Mouse (Mus musculus) midbrain, embryonic 10.5 days (tissue): ENCODE results near the gene Aif1l. TPM values are rescaled to one million over a fixed set of nuclear protein-coding genes. Genes with fewer than 3 reads are reported as not detected.

Experiments used
- DNase-seq: peaks from one replicate; pipeline ENCODE4 v3.0.0-alpha.2; 2017; ENCODE audit warnings: low spot score
- H3K27ac ChIP-seq: fragments of 300-500 bp; sonication (generic); replicated peaks from 2 replicates; pipeline ENCODE4 v1.5.1; 2016; ENCODE audit warnings: mild to moderate bottlenecking
- H3K27me3 ChIP-seq: fragments of 300-500 bp; sonication (generic); 2 replicates; pipeline ENCODE4 v1.6.1; 2016; ENCODE audit warnings: low read depth, mild to moderate bottlenecking; ENCODE audit not compliant: poor library complexity, severe bottlenecking
- H3K36me3 ChIP-seq: fragments of 300-500 bp; sonication (generic); 2 replicates; pipeline ENCODE4 v1.6.1; 2016; ENCODE audit warnings: mild to moderate bottlenecking, moderate library complexity
- H3K4me1 ChIP-seq: fragments of 300-500 bp; sonication (generic); 2 replicates; pipeline ENCODE4 v1.6.1; 2016
- H3K4me3 ChIP-seq: fragments of 300-500 bp; sonication (generic); 2 replicates; pipeline ENCODE4 v1.5.1; 2016; ENCODE audit warnings: mild to moderate bottlenecking, moderate library complexity
- H3K9me3 ChIP-seq: fragments of 300-500 bp; sonication (generic); replicated peaks from 2 replicates; pipeline ENCODE4 v1.6.1; 2016; ENCODE audit warnings: mild to moderate bottlenecking
- WGBS: fragments of 180-500 bp; shearing (Covaris S2); methylation state at CpG from one replicate; pipeline ENCODE4 v1.1.7; 2016; 5-methylcytosine and 5-hydroxymethylcytosine counted together
- polyA plus RNA-seq: library from polyadenylated mRNA; unstranded; fragments of >200 nt; fragmentation: Nextera tagmentation; extraction: Ambion mirVana; gene quantifications from 2 replicates; pipeline ENCODE4 v1.2.1, GENCODE M21; 2016

Gene Aif1l
- polyA plus RNA-seq, 1 experiment from 2014 or later: 76.2 TPM

DNA sequence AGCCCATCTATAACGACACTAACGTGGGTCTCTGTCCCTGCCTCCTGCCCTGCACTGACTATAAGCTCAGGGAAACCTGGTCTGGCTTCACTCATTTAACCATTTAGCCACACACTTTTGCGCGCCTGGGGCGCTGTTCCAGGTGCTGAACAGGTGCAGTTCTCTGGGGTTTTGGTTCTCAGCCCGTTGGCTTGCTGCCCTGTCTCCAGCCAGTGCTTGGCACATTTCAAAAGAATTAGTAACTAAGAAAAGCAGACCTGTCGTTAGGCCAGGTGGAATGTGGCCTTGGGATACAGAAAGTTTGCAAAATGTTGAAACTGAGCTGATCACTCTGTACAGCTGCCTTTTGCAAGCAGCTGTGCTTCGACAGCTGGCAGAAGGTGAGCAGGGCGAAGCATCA is 25.1 kb upstream of the Aif1l start:
- Histone ChIP-seq H3K27ac (no peak overlapping the region), H3K4me3 (no peak overlapping the region), H3K36me3 (no peaks in the 10 kb centered on the region), H3K27me3 (no peaks in the 10 kb centered on the region; the same call in 1 of the 2 replicates), H3K4me1 (no peaks in the 10 kb centered on the region; the same call in 1 of the 2 replicates), H3K9me3 (no peaks in the 10 kb centered on the region)
- no peak for DNase-seq
- 32% methylated on average over 9 of the region's 9 CpGs for WGBS

DNA sequence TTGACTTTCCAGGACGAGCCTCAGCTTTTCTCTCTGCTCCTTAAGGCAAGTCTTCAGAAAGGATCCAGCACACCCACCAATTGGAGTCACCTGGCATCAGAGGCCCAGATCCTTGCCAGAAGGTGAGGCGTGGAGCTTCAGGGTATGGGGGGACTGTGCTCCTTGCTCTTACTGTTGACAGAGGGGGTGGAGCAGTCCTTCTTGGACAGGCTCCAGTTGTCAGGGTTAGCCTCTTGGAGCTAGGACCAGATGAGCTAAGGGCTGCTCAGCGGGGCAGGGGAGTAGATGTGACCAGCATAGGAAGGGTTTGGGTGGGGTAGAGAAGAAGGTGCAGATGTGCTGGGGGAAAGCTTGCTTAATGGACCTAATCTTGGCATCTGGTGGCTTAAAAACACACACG is 24.0 kb upstream of the Aif1l start:
- Histone ChIP-seq H3K36me3 (no peaks in the 10 kb centered on the region), H3K4me3 (no peak overlapping the region)

DNA sequence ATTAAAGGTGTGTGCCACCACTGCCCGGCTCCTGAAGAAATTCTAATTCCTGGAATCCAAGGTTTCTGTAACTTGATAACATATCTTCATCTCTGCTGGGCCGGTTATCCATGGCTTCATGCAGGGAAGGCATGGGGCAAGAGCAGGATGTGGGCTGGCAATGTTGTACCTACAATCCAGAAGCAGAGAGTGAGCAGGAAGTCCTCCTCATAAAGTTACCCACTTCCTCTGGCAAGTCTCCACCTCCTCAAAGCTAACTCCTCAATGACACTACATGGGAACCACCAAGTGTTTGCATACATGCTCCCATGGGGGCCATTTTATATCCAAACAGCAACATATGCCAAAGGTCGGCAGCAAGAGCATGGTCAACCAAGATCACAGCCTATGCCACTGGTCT is 20.3 kb upstream of the Aif1l start:
- no peak for DNase-seq
- no peaks in the 10 kb centered on the region for H3K36me3 ChIP-seq
- H3K27me3 ChIP-seq: 0 out of 2 replicates have a peak, but pooled peaks cover 6% of the 10 kb centered on the region
- H3K9me3 ChIP-seq: no peaks in the 10 kb centered on the region
- no peak overlapping the region for H3K27ac ChIP-seq
- H3K4me3 ChIP-seq: no peak overlapping the region
- WGBS: 82% methylated on average over 3 of the region's 3 CpGs
- H3K4me1 ChIP-seq: peaks cover 7% of the 10 kb centered on the region; the same call in 1 of the 2 replicates

More for the DNA sequence above, 24.0 kb upstream of the Aif1l start:
- H3K27me3 ChIP-seq: no peaks in the 10 kb centered on the region; the same call in 1 of the 2 replicates
- 71% methylated on average over 4 of the region's 4 CpGs for WGBS
- DNase-seq: no peak
- peaks cover 5% of the 10 kb centered on the region; the same call in 1 of the 2 replicates for H3K4me1 ChIP-seq
- H3K9me3 ChIP-seq: no peaks in the 10 kb centered on the region
- H3K27ac ChIP-seq: no peak overlapping the region

DNA sequence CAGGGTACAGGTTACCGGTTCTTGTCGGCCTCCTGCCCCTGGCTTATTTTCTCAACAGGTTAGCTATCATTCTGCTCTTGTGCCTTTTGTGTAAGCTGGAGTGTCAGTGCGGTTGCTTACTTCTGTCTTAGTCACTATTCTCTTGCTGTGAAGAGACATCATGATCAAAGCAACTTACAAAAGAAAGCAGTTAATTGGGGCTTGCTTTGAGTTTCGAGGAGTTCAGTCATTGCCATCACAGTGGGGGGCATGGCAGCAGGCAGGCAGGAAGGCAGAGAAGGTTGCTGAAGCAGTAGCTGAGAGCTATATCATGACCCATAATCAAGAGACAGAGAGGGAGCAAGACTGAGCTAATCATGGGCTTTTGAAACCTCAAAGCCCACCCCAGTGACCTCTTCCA is 15.4 kb upstream of the Aif1l start:
- Histone ChIP-seq H3K36me3 (no peaks in the 10 kb centered on the region), H3K27me3 (peaks cover 9% of the 10 kb centered on the region; the same call in 1 of the 2 replicates), H3K4me3 (no peak overlapping the region), H3K27ac (no peak overlapping the region), H3K9me3 (no peaks in the 10 kb centered on the region), H3K4me1 (peaks cover 15% of the 10 kb centered on the region; the same call in 1 of the 2 replicates)
- 50% methylated on average over 4 of the region's 4 CpGs for WGBS
- no peak for DNase-seq

DNA sequence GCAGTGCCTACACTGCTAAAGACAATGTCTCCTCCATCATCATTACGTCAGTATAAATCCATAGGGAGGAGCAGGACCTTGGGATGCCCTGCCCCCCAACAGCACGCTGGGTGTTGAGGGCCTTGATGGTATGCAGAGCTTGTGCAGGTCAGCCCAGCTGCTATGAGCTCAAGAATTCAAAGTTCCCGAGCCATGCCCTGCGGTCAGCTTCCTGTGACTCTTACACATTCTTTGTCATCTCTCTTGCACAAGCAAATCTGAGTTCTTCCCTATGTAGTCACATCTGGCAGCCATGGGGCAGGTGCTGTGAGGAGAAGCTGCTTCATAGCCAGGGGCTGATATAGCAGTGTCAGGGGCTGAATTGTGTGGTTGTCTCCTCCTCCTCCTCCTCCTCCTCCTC is 14.9 kb upstream of the Aif1l start:
- Histone ChIP-seq H3K4me3 (no peak overlapping the region), H3K27ac (no peak overlapping the region), H3K4me1 (peaks cover 15% of the 10 kb centered on the region; the same call in 1 of the 2 replicates), H3K36me3 (no peaks in the 10 kb centered on the region), H3K27me3 (peaks cover 10% of the 10 kb centered on the region; the same call in 1 of the 2 replicates), H3K9me3 (no peaks in the 10 kb centered on the region)
- DNase-seq: no peak
- WGBS: 65% methylated on average over 4 of the region's 4 CpGs

DNA sequence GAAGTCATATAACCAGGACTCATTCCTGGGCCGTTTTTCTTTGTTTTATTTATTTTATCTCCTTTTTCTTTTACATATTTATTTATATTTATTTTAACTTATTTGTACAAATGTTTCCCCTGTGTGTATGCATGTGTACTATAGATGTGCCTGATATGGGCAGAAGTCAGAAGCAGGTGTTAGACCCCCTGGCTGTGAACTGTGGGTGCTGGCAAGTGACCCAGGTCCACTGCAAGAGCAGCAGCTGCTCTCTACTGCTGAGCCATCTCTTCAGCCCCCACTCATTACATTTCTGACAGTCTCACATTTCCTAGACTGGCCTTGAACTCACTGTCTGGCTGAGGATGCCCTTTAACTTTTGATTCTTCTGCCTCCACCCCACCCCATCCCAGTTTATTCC is 11.6 kb upstream of the Aif1l start:
- Histone ChIP-seq H3K4me1 (peaks cover 9% of the 10 kb centered on the region; the same call in 1 of the 2 replicates), H3K4me3 (no peak overlapping the region), H3K36me3 (no peaks in the 10 kb centered on the region), H3K27ac (no peak overlapping the region), H3K27me3 (peaks cover 4% of the 10 kb centered on the region; the same call in 1 of the 2 replicates), H3K9me3 (no peaks in the 10 kb centered on the region)
- no peak for DNase-seq
- WGBS: 88% methylated on average over 1 of the region's 1 CpGs

DNA sequence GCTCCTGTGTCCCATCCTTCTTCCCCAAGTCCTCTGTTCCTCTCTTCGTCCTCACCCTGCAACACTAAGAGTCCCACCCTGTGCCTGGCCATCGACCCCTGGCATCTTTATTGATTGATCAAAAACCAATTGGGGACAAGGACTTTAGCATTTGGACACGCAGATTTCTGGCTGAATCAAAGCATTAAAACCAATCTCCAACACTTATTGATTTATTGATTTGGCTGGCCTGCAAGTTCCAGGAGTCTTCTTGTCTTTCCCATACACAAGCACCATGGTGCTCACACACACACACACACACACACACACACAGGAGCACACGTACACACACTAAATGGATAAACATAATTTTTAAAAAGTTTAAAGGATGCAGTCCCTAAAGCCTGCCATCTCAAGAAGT is 6.9 kb upstream of the Aif1l start:
- Histone ChIP-seq H3K27me3 (peaks cover 4% of the 10 kb centered on the region; the same call in 1 of the 2 replicates), H3K4me3 (no peak overlapping the region), H3K36me3 (no peaks in the 10 kb centered on the region), H3K4me1 (0 out of 2 replicates have a peak, but pooled peaks cover 3% of the 10 kb centered on the region), H3K9me3 (no peaks in the 10 kb centered on the region), H3K27ac (no peak overlapping the region)
- 84% methylated on average over 4 of the region's 4 CpGs for WGBS
- no peak for DNase-seq

DNA sequence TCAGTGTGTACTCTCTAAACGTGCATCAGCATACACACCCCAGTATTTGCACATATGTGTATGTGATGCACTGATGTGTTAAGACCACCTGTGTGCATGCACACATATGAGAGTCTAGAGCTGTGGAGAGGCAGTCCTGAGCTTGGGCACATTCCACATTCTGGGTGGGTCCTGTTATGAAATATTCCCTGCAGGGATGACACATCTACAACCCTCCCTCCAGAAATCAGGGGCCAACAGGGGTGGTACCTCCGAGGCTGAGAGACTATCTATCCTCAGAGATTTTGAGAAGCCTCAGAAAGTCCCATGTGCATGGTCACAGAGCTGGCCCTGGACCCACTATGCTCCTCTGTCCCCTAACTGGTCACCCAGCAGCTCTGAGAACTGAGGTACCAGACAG is 4.4 kb upstream of the Aif1l start:
- H3K27me3 ChIP-seq: peaks cover 11% of the 10 kb centered on the region
- H3K4me3 ChIP-seq: no peak overlapping the region
- DNase-seq: no peak
- 79% methylated on average over 2 of the region's 2 CpGs for WGBS
- H3K27ac ChIP-seq: no peak overlapping the region
- H3K4me1 ChIP-seq: peaks cover 14% of the 10 kb centered on the region
- H3K36me3 ChIP-seq: no peaks in the 10 kb centered on the region
- H3K9me3 ChIP-seq: no peaks in the 10 kb centered on the region

DNA sequence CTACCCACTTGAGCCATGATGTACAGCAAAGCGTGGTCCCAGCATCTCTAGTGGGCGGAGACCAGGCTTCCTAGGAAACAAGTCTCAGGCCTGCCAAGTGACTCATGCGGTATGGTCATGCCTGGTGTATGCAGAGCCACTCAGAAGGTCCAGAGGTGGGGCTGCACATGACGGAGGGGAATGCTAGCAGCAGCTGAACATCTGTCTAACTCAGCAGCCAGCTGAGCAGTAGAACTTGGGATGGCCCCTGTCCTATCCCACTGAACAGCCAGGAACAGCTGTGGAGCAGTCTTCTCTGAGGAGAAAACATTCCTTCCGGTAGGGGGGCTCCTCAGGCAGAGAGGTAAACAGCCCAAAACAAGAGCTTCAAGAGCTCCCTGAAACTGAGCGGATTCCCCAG is 1.5 kb upstream of the Aif1l start:
- 86% methylated on average over 6 of the region's 6 CpGs for WGBS
- DNase-seq: no peak
- no peaks in the 10 kb centered on the region for H3K9me3 ChIP-seq

DNA sequence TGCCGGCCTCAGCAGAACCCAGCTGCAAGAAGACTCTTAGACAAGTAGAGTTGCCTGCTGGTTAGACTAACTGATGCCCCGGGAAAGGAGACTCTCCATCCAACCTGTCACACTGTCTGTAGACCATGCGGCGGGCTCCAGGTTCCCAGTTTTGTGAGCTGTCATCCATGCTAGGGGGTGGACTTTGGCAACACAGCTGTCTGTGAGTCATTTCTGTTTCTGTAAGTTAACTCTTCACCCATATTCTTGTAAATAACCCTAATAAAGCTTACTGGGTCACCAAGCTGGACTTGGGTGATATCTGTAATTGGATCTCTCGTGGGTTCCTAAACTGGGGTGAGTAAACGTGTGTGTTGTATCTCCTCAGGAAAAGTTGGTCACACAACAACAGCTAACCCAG is 1.1 kb upstream of the Aif1l start:
- no peak for DNase-seq
- H3K27ac ChIP-seq: no peak overlapping the region
- H3K9me3 ChIP-seq: no peaks in the 10 kb centered on the region
- H3K4me3 ChIP-seq: no peak overlapping the region
- WGBS: 82% methylated on average over 6 of the region's 6 CpGs
- H3K27me3 ChIP-seq: peaks cover 20% of the 10 kb centered on the region
- peaks cover 41% of the 10 kb centered on the region for H3K4me1 ChIP-seq
- peaks cover 18% of the 10 kb centered on the region for H3K36me3 ChIP-seq

More for the DNA sequence above, 1.5 kb upstream of the Aif1l start:
- Histone ChIP-seq H3K4me1 (peaks cover 39% of the 10 kb centered on the region), H3K27ac (no peak overlapping the region), H3K27me3 (peaks cover 20% of the 10 kb centered on the region), H3K4me3 (no peak overlapping the region), H3K36me3 (peaks cover 13% of the 10 kb centered on the region)

DNA sequence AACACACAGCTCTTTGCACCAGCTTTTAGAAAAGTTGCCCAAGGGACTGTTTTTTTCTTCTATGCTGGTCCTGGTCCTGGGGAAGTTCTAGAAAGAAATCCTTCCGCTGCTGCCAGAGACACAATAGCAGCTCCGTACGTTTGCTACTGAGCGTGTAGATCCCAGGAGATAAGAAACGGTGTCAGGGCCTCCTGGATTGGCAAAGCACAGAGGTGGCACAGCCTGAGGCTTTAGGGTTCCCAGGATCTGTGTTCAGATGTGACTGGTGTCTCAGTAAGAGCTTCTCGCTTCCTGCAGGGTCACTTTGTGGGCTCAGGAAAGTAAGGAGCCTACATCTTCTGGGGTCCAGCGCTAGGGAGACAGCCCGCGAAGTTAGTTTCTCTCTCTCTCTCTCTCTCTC is 1.0 kb downstream of the Aif1l start:
- 31% methylated on average over 9 of the region's 9 CpGs for WGBS
- Histone ChIP-seq H3K4me1 (peaks cover 41% of the 10 kb centered on the region), H3K36me3 (peaks cover 34% of the 10 kb centered on the region), H3K27ac (peak overlapping the region; percentile 90), H3K4me3 (peak overlapping the region; percentile 94), H3K9me3 (no peaks in the 10 kb centered on the region), H3K27me3 (peaks cover 20% of the 10 kb centered on the region)
- no peak for DNase-seq

DNA sequence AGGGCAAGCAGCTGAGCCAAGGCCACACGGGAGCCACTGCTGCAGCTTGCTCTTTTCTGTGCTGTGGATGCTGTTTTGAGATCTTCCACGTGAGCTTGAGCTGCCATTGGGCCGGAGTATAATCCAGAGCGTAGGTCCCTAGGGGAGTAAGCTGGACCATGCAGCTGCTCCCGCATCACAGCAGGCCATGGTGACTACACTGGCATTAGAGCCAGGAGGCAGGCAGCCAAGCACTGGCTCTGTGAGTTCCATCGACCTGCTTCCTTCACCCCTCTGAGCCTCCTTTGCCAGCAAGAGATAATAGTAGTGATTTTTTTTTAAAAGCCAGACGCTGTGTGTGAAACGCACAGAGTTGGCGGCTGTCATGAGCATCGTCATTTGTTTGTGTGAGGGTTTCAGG is 2.3 kb downstream of the Aif1l start:
- no peak for DNase-seq
- Histone ChIP-seq H3K4me3 (no peak overlapping the region), H3K9me3 (no peaks in the 10 kb centered on the region), H3K27ac (no peak overlapping the region), H3K27me3 (peaks cover 20% of the 10 kb centered on the region), H3K4me1 (peaks cover 41% of the 10 kb centered on the region), H3K36me3 (peaks cover 39% of the 10 kb centered on the region)
- WGBS: 92% methylated on average over 10 of the region's 10 CpGs

DNA sequence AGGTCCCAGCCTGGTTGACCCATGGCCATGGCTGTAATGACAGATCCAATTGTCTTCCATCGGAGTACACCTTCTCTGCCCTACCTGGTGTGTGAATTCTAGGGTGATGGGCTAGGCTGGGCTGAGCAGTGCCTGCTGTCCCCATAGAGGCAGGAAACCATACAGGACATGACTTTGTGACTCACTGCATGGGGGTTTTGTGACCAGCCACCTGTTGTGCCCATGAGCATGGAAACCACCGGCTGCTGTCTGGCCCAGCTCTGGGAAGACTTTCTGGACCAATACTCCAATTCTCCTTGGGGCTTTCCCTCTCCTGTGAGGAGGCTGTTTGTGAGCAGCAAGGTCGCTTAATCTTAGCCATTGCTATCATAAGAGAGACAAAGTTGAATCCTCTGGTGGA is 2.8 kb downstream of the Aif1l start:
- peaks cover 44% of the 10 kb centered on the region for H3K36me3 ChIP-seq
- DNase-seq: no peak
- 94% methylated on average over 3 of the region's 3 CpGs for WGBS

DNA sequence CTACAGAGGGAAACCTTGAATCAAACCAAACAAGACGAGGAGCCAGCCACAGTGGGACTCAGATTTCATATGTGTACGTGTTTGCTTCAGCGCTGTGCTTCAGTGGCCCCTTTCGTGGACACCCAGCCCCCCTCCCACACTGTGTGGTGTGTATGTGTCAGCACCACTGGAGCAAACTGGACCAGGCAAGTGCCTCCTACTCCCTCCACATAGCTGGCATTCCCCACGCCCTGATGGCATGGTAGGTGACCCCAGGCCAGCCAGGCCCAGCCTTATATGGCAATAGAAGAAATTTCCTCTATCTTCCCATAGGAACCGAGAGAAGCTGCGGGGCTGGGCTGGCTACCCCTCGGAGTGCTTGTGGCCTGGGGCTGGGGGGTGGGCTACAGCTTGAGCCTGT is 3.7 kb downstream of the Aif1l start:
- DNase-seq: no peak

More for the DNA sequence above, 2.8 kb downstream of the Aif1l start:
- peaks cover 41% of the 10 kb centered on the region for H3K4me1 ChIP-seq
- H3K4me3 ChIP-seq: no peak overlapping the region
- peaks cover 20% of the 10 kb centered on the region for H3K27me3 ChIP-seq
- no peak overlapping the region for H3K27ac ChIP-seq
- no peaks in the 10 kb centered on the region for H3K9me3 ChIP-seq

More for the DNA sequence above, 3.7 kb downstream of the Aif1l start:
- H3K4me3 ChIP-seq: no peak overlapping the region
- peaks cover 48% of the 10 kb centered on the region for H3K36me3 ChIP-seq
- peaks cover 41% of the 10 kb centered on the region for H3K4me1 ChIP-seq
- WGBS: 83% methylated on average over 8 of the region's 8 CpGs
- no peaks in the 10 kb centered on the region for H3K9me3 ChIP-seq
- H3K27me3 ChIP-seq: peaks cover 20% of the 10 kb centered on the region
- H3K27ac ChIP-seq: no peak overlapping the region
